Mouse (Mus musculus) layer of hippocampus, postnatal 36 days (tissue): ENCODE measurements at regions not wholly inside any gene's neighbourhood (a gene's known extent, or its start where the extent isn't known, plus 50 kb on each side); places are given as distances from the start of the nearest gene placed in this dataset.
A peak's percentile ranks its signal among the peaks of the same experiment; 100 is the strongest.

Source experiments
- DNase-seq, 2 experiments: peaks; one replicate each; pipeline ENCODE4 v3.0.0; 2022

- no peak for DNase-seq
Observed at GRCm38 (mm10) chr17:88307082-88307481, 133.4 kb upstream of the Foxn2 start.

DNA sequence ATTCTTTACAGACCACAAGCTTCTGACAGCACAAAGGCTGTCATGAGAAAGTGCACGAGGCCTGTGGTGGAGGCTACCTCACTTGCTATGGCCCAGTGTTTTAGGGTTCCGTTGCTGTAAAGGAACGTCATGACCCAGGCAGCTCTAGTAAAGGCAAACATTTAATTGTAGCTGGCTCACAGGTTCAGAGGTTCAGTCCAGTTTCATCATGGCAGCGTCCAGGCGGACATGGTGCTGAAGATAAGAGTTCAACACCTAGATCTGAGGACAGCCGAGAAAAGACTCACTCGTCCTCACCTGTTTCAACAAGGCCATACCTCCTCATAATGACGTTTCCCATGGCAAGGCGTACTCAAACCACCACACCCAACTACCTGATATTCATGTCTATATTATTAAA lies 132.7 kb upstream of the Foxn2 start:
- DNase-seq = no peak

DNA sequence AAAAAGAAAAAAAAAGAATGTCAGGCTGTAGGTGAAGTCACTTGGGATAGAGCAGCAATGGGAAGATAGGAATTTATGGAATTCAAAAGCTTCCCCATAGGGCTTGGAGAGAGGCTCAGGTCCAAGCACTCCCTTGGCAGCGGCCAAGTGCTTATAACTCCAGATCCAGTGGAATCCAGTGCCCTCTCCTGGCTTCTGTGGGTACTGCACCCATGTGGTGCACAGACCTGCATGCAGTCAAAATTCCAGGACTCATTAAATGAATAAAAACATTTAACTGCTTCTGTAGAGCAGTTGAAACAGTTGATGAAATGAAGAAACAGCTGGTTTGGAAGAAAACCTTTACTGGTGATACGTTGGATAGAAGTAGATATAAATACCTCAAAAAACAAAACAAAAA lies 127.6 kb upstream of the Foxn2 start:
- no peak for DNase-seq

GRCm38 (mm10) chr17:88316213-88316967 lies 124.1 kb upstream of the Foxn2 start:
- no peak for DNase-seq

GRCm38 (mm10) chr17:88317311-88317710 lies 123.2 kb upstream of the Foxn2 start:
- no peak for DNase-seq

DNA sequence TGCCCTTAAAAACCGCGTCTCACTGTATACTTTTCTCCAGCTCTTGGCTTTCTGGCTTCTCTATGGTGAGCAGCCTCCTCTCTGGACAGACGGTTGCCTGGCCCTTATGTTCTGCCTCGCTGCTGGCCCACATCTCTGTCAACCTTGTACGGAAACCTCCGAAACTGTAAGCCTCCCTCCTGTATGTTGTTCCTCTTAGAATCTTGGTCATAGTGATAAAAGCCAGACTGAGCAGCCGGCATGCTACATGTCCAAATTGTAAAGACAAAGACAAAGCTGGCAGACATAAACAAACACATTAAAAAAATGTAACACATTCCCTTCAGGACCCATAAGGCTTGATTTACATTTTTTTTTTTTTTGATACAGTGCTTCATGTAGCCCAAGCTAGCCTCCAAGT lies 122.7 kb upstream of the Foxn2 start:
- no peak for DNase-seq

- DNase-seq = no peak
Observed at GRCm38 (mm10) chr17:88318207-88318791, 122.2 kb upstream of the Foxn2 start.

- DNase-seq = no peak
Observed at GRCm38 (mm10) chr17:88318936-88319335, 121.6 kb upstream of the Foxn2 start.

DNA sequence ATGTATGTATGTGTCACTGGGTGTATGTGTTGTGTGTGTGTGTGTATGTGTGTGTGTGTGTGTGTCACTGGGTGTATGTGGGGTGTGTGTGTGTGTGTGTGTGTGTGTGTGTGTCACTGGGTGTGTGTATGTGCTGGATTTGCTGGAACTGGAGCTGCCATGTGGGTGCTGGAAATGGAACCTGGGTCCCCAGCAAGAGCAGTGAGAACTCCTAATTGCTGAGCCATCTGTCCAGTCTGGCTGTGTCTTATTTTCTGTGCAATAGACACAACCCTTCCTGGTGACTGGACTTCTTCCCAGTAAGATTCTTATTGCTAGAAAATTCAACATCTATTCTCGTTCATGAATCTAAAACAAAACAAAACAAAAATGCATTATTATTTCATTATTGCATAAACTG lies 119.8 kb upstream of the Foxn2 start:
- no peak for DNase-seq

GRCm38 (mm10) chr17:88325326-88325909 lies 115.1 kb upstream of the Foxn2 start:
- DNase-seq = no peak

GRCm38 (mm10) chr17:88325910-88326739 lies 114.4 kb upstream of the Foxn2 start:
- DNase-seq = peak; percentile 29 to 34

DNA sequence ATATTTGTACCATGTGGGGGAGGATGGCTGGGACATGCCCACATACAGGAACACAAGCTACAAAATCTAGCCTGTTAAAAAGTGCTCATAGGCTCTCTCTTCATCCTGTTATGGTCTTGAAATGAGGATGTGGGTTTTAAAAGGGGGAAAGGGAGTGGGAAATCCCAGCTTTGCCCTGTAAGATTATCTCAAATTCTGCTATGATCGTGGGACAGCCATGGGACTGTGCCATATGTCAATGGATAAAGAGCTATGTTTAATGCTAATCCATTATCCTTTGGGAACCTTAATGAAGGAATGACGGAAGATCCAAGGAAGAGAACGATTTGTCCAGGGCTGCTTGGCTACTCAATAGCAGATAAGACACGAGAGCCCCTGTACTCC lies 113.8 kb upstream of the Foxn2 start:
- no peak for DNase-seq

GRCm38 (mm10) chr17:88327791-88328190 lies 112.7 kb upstream of the Foxn2 start:
- no peak for DNase-seq

GRCm38 (mm10) chr17:88328807-88329206 lies 111.7 kb upstream of the Foxn2 start:
- no peak for DNase-seq

- DNase-seq = no peak
Observed at GRCm38 (mm10) chr17:88329715-88330114, 110.8 kb upstream of the Foxn2 start.

DNA sequence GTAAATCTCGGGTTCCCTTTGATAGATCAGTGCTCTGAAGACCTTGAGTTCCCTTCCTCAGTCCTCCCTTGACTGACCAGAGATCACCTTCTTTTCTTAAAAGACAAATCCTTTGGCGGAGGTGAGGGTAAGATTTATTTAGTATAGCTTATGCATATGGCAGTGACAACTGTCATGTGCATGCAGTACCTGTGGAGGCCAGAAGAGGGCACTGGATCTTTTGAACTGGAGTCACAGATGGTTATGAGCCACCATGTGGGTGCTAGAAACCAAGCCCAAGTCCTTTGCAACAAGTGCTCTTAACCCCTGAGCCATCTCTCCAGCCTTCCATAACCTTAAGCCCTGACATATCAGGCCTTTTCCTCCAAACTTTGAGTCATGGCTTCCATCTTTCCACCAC lies 110.4 kb upstream of the Foxn2 start:
- no peak for DNase-seq

- no peak for DNase-seq
Observed at GRCm38 (mm10) chr17:88333816-88334215, 106.7 kb upstream of the Foxn2 start.

- DNase-seq = no peak
Observed at GRCm38 (mm10) chr17:88335271-88335670, 105.2 kb upstream of the Foxn2 start.

- peak; percentile 47 to 51 for DNase-seq
Observed at GRCm38 (mm10) chr17:88336140-88336769, 104.3 kb upstream of the Foxn2 start.

DNA sequence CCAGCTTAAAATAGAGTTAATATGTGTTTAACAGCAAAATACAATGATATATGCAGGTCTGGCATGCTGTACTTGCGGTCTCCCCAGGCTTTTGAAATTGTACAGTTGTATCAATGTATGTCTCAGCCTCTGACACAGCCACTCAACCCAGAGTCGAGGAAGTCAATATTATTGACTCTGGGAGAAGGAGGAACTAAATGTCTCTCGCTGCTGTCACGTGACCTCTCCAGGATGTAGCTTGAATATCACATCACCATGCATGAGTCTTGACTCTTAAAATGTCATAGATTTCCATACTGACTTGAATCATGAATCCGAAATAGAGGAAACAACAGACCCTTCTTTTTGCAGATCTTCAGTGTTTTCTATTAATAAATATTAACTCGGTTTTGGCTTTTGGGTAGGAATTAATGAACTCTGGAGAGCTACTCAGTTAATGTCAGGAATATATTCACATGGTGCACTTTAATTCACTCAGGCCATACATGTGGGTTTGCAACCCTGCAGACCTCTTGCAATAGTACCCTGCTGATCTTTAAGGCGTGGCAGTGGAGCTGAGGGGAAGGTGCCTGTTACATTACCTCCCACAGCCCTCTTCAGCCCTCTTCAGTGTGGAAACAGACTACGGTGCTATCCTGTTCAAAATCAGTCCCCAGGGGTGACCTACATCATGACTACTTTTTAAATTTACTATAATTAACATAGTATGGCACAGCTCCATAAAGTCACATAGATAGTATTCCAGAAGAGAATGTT lies 102.7 kb upstream of the Foxn2 start:
- DNase-seq = no peak

DNA sequence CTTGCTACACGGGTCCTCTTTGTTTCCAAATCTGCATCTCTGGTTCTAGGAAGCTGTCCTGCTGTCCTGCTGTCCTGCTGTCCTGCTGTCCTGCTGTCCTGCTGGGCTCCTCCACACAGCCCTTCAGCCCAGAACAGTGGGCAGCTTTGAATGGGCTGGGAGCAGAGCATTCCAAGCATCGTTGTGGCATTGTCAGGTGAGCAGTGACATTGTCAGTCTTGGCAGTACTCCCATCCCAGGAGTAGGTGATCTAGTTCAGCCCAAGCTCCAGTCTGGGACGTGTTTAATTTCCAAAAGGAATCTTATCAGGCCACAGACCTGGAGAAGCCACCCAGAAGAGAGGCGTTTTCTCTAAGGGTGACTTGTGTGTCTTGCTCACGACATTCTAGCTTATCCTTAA lies 99.4 kb upstream of the Foxn2 start:
- DNase-seq = no peak

- no peak for DNase-seq
Observed at GRCm38 (mm10) chr17:88341599-88341998, 98.9 kb upstream of the Foxn2 start.
